Mouse (Mus musculus): ENCODE measurements around the gene Spatc1l.

The Spatc1l gene

GRCm38 (mm10) chr10:76561972-76562371, at the start of gene Spatc1l:
TSS of gene Spatc1l (plus strand) at chr10:76562272.
- DNase-seq: no peak

- DNase-seq: peak; percentile 79
Observed at GRCm38 (mm10) chr10:76512965-76513583, 49.0 kb upstream of the Spatc1l start.

DNA sequence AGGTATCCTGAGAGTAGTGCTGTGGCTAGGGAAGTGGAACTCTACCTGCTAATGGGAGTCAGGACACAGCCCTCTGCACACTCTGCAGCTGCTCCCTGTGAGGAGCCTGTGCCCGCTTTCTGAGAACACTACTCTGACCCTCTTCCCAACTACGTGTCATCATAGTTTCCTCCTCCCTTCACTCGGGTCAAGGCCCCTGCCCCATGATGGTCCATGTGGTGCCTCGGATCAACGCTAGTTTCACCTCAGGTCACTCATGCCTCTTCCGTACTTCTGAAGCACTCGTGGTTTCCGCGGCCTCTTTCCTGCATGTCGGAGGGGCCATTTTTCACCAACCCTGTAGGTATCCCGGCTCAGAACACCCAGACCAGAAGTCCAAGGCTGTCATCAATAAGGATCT, 31.1 kb upstream of the Spatc1l start:
- no peak for DNase-seq

- DNase-seq: peak; percentile 95
Observed at GRCm38 (mm10) chr10:76531375-76531774, 30.7 kb upstream of the Spatc1l start, which contains the start of gene Lss. TSS of gene Lss (plus strand) at chr10:76531588.

GRCm38 (mm10) chr10:76531828-76532227, 30.2 kb upstream of the Spatc1l start:
- no peak for DNase-seq

GRCm38 (mm10) chr10:76535526-76535925, 26.5 kb upstream of the Spatc1l start:
- no peak for DNase-seq

- DNase-seq: no peak
Observed at GRCm38 (mm10) chr10:76537619-76538018, 24.5 kb upstream of the Spatc1l start.

DNA sequence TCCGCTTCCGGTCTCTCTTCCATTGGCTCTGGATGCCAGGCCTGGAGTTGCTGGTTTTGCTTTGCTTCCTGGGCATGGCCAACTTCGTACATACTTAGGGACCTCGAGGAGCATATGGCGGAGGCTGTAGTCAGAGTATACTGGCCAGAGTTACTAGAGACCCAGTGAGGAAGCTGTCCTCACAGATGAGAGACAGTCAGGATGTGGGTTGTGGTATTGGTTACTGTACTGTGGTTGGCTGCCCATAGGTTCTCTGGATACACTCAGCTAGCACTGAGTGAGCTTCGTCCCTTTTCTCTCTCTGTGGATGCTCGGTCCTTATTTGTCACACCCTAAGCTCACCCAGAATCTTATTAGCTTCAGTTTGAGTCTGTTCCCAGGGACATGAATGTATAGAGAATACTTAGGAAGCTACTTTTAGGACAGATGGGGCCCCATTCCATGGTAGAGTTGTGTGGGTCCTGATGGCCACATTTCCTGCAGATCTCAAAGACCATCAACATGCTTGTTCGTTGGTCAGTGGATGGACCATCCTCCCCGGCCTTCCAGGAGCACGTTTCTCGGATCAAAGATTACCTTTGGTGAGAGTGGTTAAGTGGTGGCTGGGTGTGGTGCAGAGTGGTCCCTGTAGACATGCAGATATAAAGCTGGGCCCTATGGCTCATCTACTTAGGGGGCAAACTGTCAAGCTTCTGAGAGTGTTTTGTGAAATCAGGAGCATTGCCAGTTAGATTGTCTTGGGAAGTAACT, 20.6 kb upstream of the Spatc1l start:
- DNase-seq: no peak

- DNase-seq: no peak
Observed at GRCm38 (mm10) chr10:76542636-76543375, 19.3 kb upstream of the Spatc1l start.

DNA sequence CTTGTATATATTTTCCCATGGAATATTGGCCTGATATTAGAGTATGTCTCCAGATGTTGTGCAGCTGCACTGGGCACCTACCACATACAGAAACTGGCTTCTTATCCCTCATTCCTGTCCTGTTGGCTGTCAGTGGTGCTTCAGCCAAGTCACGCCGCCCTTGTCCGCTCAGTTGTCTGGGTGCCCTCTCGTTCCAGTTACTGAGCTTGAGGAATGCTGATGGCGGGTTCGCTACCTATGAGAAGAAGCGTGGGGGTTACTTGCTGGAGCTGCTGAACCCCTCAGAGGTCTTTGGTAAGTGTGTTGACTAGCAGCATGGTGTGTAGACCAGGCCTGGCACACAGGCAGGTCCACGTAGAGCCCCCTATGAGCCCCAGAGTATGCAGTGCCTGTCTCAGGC, 15.5 kb upstream of the Spatc1l start:
- DNase-seq: no peak

DNA sequence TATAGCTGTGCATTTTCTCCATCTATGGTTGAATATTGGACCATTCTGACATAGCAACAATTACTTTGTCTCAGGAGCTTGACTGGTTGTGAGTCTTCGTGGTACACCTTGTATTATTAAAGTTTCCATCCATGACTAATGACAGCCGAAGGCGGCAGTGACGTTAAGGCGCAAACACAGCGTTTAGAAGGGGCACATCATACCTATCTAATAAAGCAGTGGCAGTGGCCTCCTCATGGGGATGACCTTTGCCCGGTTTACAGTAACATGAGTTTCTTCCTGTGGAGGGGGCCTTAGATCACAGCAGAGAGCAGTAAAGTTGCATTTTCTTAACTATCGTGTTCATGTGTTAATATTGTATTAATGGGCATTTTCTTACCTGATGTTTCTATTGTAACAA, 13.9 kb upstream of the Spatc1l start:
- no peak for DNase-seq

DNA sequence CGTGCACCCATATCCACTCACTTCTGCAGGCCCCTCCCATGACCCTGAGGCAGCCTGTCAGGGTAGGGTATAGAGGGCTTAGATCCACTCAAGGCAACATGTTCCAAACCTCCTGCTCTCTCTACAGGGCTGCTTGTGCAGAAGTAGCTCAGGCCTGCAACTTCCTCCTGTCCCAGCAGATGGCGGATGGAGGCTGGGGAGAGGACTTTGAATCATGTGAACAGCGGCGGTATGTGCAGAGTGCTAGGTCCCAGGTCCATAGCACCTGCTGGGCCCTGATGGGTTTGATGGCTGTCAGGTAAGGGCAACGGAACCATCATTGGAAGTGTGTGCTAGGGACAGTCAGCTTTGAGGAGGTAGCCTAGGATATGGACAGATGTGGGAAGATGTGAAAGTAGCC, 11.6 kb upstream of the Spatc1l start:
- DNase-seq: peak; percentile 20

- no peak for DNase-seq
Observed at GRCm38 (mm10) chr10:76551556-76551955, 10.5 kb upstream of the Spatc1l start.

DNA sequence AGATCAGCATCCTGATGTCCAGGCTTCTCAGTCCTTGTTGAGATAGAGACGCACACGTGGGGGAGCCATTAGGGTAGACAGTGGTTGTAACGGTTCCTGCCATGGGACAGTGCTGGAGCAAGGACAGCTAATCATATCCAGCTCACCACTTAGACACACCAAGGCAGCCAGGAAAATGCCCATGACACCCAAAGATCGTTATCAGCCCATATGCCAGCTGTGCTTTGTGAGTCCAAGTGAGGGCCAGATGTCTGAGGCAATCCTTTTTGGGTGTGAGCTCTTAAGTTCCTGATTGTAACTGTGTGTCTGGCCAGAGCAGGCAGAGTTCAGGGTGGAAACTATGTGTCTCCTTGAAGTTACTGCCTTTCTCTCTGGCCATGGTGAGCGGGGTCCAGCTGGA, 8.0 kb upstream of the Spatc1l start:
- no peak for DNase-seq

DNA sequence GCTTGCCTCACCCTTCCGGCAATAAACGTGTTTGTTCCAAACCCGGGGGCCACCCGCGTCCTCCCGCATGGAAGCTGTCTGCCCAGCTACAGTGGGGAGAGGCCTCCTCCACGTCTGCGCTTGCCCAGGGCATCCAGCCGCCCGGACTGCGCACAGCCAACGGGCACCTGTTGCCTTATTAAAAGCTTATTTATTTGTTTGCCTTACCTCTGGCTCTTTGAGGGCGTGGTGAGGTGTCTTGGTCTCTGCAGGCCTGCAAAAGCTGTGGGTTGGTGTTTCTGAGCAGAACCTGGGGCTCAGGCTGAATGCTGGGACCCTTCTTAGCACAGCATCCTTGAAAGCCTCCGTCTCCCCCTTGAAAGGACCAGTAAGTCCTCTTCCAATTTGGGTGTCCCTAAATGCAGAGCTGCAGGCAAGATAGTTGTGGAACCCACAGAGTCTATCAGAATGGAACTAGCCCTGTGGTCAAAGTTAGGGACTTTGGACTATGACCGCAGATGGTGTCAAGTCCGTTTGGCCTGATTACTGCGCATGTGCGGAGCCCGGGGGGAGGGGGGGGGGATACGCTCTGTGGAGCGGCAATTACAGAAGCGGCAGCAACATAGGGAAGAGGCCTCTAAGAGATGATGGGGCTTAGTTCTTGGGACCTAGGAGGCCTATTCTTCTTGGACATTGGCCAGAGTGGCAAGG, 8.1 kb downstream of the Spatc1l start:
- DNase-seq: no peak

DNA sequence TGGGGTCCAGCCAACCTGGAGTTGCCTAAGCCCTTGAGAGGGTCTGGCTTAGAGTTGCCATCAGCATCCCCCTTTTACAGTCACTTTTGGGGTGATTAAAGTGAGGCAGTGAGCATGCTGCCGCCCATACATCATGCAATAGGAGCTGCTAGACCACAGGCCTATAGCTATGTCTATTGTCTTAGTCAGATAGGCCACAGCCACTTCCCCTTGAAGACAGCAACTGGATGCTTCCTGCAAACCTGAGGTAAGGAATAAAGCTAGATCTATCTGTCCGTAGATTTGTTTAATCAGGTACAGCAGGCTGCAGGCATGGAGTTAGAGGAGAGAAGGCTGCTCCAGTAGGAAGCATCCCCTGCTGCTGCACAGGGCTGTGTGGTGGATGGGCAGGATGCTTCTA, 9.0 kb downstream of the Spatc1l start:
- no peak for DNase-seq

- no peak for DNase-seq
Observed at GRCm38 (mm10) chr10:76572151-76572550, 10.1 kb downstream of the Spatc1l start.

DNA sequence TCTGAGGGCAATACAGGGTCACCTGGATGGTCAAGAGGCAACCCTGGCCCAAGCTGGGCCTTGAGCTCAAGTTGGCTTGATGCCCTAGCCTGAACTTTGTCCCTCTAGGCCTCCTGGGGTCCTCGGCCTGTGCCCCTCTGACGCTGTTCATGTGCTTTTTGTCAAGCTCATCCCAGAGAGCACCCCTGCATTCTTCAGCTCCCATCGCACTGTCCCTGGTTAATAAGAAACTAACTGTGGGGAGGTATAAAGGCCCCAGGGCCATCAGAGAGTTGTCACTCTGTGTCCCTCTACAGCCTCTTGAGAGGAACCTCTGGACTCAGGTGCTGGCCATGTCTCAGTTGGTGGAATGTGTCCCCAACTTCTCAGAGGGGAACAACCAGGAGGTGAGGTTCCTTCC, 13.3 kb downstream of the Spatc1l start, which contains the start of gene Ftcd:
TSS of gene Ftcd (plus strand) at position 275 of the 400 bp plus-strand sequence.
- DNase-seq: no peak

DNA sequence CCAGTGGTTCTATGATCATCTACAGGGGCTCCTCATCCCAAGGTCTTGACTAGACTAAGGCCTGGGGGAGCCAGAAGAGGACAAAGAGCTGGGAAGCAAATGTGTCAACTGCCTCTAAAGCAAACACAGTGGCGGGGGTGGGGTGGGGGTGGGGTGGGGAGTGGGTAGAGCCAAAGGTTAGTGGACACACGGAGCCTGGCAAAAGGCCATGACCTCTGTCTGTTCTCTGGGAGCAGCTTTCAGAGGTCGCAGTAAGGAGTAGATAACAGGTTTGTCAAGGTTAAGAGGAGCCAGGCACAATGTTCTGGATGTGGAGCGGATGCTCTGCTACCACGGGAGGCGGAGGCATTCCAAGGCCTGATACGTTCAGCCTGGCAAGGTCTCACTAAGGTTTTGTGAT, 14.8 kb downstream of the Spatc1l start:
- no peak for DNase-seq

- DNase-seq: no peak
Observed at GRCm38 (mm10) chr10:76584138-76584537, 22.1 kb downstream of the Spatc1l start.

DNA sequence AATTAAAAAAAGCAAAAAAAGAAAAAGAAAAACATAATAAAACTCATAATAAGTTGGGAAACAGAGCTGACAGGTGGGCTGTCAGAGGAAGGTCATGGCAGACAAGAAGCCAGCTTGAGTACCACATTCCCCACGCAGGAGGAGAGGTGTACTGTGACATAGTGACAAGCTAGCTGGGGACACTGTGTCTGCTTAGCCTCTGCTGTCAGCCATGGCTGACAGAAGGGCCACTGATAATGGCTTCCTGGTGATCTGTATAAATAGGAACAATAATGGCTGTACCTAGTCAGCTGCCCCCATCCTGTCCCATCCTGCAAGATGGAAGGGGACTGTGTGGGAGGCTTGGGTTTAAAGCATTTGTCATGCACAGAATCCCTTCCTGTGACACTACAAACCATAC, 24.1 kb downstream of the Spatc1l start:
- no peak for DNase-seq

DNA sequence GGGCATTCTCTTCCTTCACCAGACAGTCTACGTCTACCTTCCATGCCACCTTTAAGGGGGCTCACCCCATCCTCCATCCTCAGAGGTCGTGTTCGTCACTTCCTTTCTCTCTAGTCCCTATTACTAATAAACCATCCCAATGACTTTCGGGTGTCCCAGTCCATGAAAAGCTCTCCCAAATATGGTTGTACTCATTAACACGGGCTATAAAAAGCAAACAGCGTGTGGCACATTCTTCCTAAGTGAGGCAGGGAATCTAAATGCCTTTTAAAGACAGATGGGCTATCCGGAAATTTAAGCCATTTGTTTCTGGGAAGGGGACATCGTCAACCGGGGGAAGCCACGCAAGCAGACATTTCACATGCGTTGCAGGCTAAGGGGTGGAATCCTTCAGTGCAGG, 28.1 kb downstream of the Spatc1l start:
- DNase-seq: no peak

GRCm38 (mm10) chr10:76596338-76596737, 34.3 kb downstream of the Spatc1l start:
- DNase-seq: no peak
